Mouse (Mus musculus): Measurements from ENCODE around the gene Syne1.

DNA sequence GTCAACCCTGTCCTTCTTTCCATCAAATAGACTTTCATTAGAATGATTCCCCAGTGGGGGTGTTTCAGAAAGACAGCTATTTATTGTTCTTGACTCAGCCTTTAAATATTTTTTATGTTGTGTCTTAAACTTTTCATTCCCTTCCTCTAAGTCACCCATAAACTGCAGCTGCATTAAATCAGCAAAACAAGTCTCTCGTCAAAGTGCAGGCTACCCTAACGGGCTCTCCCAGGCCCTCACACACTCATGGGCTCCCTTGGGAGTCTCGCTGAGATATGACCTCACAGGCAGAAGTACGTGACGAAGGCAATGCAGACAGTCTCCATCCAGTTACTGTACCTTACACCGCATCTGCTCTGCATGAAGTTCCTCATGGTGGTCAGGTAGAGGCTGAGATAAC lies 465.0 kb downstream of the Syne1 start:
- no peak for TF ChIP-seq GATA1 (IDR thresholded peaks at IDR 0.05; ENCODE audit: borderline replicate concordance, low read length)
- TF ChIP-seq CTCF (IDR thresholded peaks at IDR 0.05; ENCODE audit: low read depth, low read length), result no peak
- TF ChIP-seq GATA2 (IDR thresholded peaks at IDR 0.05; ENCODE audit: borderline replicate concordance, low read depth, low read length), result no peak
- no peak for TF ChIP-seq TAL1 (conservative IDR thresholded peaks at IDR 0.05; ENCODE audit: low read depth, low read length)

All from G1E (cell line).